Mouse (Mus musculus) left cerebral cortex, postnatal 10 days (tissue): ENCODE measurements at regions not wholly inside any gene's neighbourhood (a gene's known extent, or its start where the extent isn't known, plus 50 kb on each side); places are given as distances from the start of the nearest gene placed in this dataset.

ENCODE experiments used
- DNase-seq, 2 experiments: peaks; one replicate each; pipeline ENCODE4 v3.0.0; 2021 to 2022; ENCODE audit warnings: low spot score in 2 of 2, mixed read lengths in 1 of 2; ENCODE audit errors: extremely low spot score in 1 of 2
- intact Hi-C: fragments of 180-260 bp; cut with DNase I; formaldehyde crosslinking; loops from one replicate; pipeline ENCODE4 v1.15.1; 2025

- intact Hi-C loops = no loop called here
- DNase-seq = no peak
Measured at GRCm38 (mm10) chr10:117494171-117494701, 114.4 kb upstream of the Cpsf6 start.

- intact Hi-C loops = no loop called here
- DNase-seq = no peak
Measured at GRCm38 (mm10) chr10:117493824-117494121, 114.0 kb upstream of the Cpsf6 start.

- DNase-seq = no peak
- intact Hi-C loops = no loop called here
Measured at GRCm38 (mm10) chr10:117493091-117493823, 113.4 kb upstream of the Cpsf6 start.

GRCm38 (mm10) chr10:117492391-117492990, 112.7 kb upstream of the Cpsf6 start:
- DNase-seq = no peak
- intact Hi-C loops = no loop called here

GRCm38 (mm10) chr10:117491711-117492110, 111.9 kb upstream of the Cpsf6 start:
- DNase-seq = no peak
- intact Hi-C loops = no loop called here

- DNase-seq = no peak
- intact Hi-C loops = no loop called here
Measured at GRCm38 (mm10) chr10:117490851-117491595, 111.2 kb upstream of the Cpsf6 start.

GRCm38 (mm10) chr10:117483091-117483600, 103.3 kb upstream of the Cpsf6 start:
- intact Hi-C loops = no loop called here
- no peak for DNase-seq

- DNase-seq = no peak
- intact Hi-C loops = no loop called here
Measured at GRCm38 (mm10) chr10:117482361-117482760, 102.5 kb upstream of the Cpsf6 start.

GRCm38 (mm10) chr10:117481341-117481990, 101.7 kb upstream of the Cpsf6 start:
- no peak for DNase-seq
- intact Hi-C loops = no loop called here

- no peak for DNase-seq
- intact Hi-C loops = no loop called here
Measured at GRCm38 (mm10) chr10:117480456-117480850, 100.6 kb upstream of the Cpsf6 start.

GRCm38 (mm10) chr10:117479721-117480455, 100.1 kb upstream of the Cpsf6 start:
- no peak for DNase-seq
- intact Hi-C loops = no loop called here

GRCm38 (mm10) chr10:117478931-117479280, 99.1 kb upstream of the Cpsf6 start:
- intact Hi-C loops = no loop called here
- DNase-seq = no peak

GRCm38 (mm10) chr10:117478202-117478930, 98.6 kb upstream of the Cpsf6 start:
- intact Hi-C loops = no loop called here
- DNase-seq = peak; percentile 38 to 48

- DNase-seq = no peak
- intact Hi-C loops = no loop called here
Measured at GRCm38 (mm10) chr10:117477331-117478201, 97.8 kb upstream of the Cpsf6 start.

- intact Hi-C loops = no loop called here
- no peak for DNase-seq
Measured at GRCm38 (mm10) chr10:117475086-117475945, 95.5 kb upstream of the Cpsf6 start.

GRCm38 (mm10) chr10:117474351-117475085, 94.7 kb upstream of the Cpsf6 start:
- intact Hi-C loops = no loop called here

More at GRCm38 (mm10) chr10:117474351-117475085, 94.7 kb upstream of the Cpsf6 start:
- DNase-seq = no peak
